Mouse (Mus musculus) embryonic facial prominence, embryonic 12.5 days (tissue): ENCODE data around the gene Smco4. TPM values are rescaled to one million over a fixed set of nuclear protein-coding genes. Genes with fewer than 3 reads are reported as not detected.
"Not testable (repeated sequence)": the region's sequence is repeated elsewhere in the genome, so short reads cannot be mapped to it uniquely, and the experiment has no call there.

Experiments used
- ATAC-seq: fragments of 200-750 bp; cut with Nextera tagmentation; 2 replicates; pipeline ENCODE4 v1.8.0; 2017; ENCODE audit not compliant: insufficient number of reproducible peaks, insufficient read depth, low FRiP score, low TSS enrichment
- H3K27ac ChIP-seq: fragments of 300-500 bp; sonication (generic); 2 replicates; pipeline ENCODE4 v1.5.1; 2016; ENCODE audit warnings: mild to moderate bottlenecking
- H3K27me3 ChIP-seq: fragments of 300-500 bp; sonication (generic); 2 replicates; pipeline ENCODE4 v1.6.1; 2016; ENCODE audit warnings: mild to moderate bottlenecking, moderate library complexity
- H3K36me3 ChIP-seq: fragments of 300-500 bp; sonication (generic); 2 replicates; pipeline ENCODE4 v1.6.1; 2016; ENCODE audit warnings: mild to moderate bottlenecking
- H3K4me1 ChIP-seq: fragments of 300-500 bp; sonication (generic); 2 replicates; pipeline ENCODE4 v1.6.1; 2016
- H3K4me2 ChIP-seq: fragments of 300-500 bp; sonication (generic); replicated peaks from 2 replicates; pipeline ENCODE4 v1.6.1; 2016; ENCODE audit warnings: mild to moderate bottlenecking, moderate library complexity
- H3K4me3 ChIP-seq: fragments of 300-500 bp; sonication (generic); 2 replicates; pipeline ENCODE4 v1.5.1; 2016; ENCODE audit warnings: mild to moderate bottlenecking
- H3K9ac ChIP-seq: fragments of 300-500 bp; sonication (generic); 2 replicates; pipeline ENCODE4 v1.6.1; 2016; ENCODE audit warnings: mild to moderate bottlenecking, moderate library complexity
- H3K9me3 ChIP-seq: fragments of 300-500 bp; sonication (generic); 2 replicates; pipeline ENCODE4 v1.6.1; 2016; ENCODE audit warnings: mild to moderate bottlenecking, moderate library complexity
- WGBS: fragments of 180-500 bp; shearing (Covaris S2); methylation state at CpG from one replicate; pipeline ENCODE4 v1.1.7; 2016; 5-methylcytosine and 5-hydroxymethylcytosine counted together
- polyA plus RNA-seq: library from polyadenylated mRNA; unstranded; fragments of >200 nt; fragmentation: Nextera tagmentation; extraction: Ambion mirVana; gene quantifications from 2 replicates; pipeline ENCODE4 v1.2.1, GENCODE M21; 2016

Smco4 gene
- polyA plus RNA-seq, 1 experiment from 2014 or later: 2.9 TPM

GRCm38 (mm10) chr9:15551073-15551472 lies 57.8 kb downstream of the Smco4 start:
- H3K9me3 ChIP-seq, H3K27me3 ChIP-seq, H3K27ac ChIP-seq, ATAC-seq, H3K36me3 ChIP-seq, H3K4me2 ChIP-seq, H3K4me3 ChIP-seq, H3K4me1 ChIP-seq, H3K9ac ChIP-seq: not testable (repeated sequence)
- 92% methylated on average over 6 of the region's 6 CpGs for whole genome bisulfite sequencing

GRCm38 (mm10) chr9:15551933-15552851 lies 59.0 kb downstream of the Smco4 start:
- WGBS: 81% methylated on average over 15 of the region's 15 CpGs
- Histone ChIP-seq H3K27me3 (no peaks in the 10 kb centered on the region), H3K27ac (no peak overlapping the region), H3K4me2 (no peak overlapping the region), H3K9me3 (no peaks in the 10 kb centered on the region), H3K4me1 (no peaks in the 10 kb centered on the region), H3K4me3 (no peak overlapping the region), H3K9ac (no peak overlapping the region), H3K36me3 (no peaks in the 10 kb centered on the region)
- no peak for ATAC-seq

- 75% methylated on average over 8 of the region's 8 CpGs for WGBS
Observed at GRCm38 (mm10) chr9:15553322-15553721, 60.1 kb downstream of the Smco4 start.

GRCm38 (mm10) chr9:15560451-15560850 lies 67.2 kb downstream of the Smco4 start:
- Histone ChIP-seq H3K4me3 (no peak overlapping the region), H3K9ac (no peak overlapping the region), H3K4me1 (no peaks in the 10 kb centered on the region), H3K4me2 (no peak overlapping the region), H3K36me3 (no peaks in the 10 kb centered on the region), H3K27ac (no peak overlapping the region), H3K27me3 (no peaks in the 10 kb centered on the region), H3K9me3 (no peaks in the 10 kb centered on the region)
- 82% methylated on average over 3 of the region's 3 CpGs for WGBS
- no peak for ATAC-seq

More at GRCm38 (mm10) chr9:15553322-15553721, 60.1 kb downstream of the Smco4 start:
- Histone ChIP-seq H3K4me3 (no peak overlapping the region), H3K27me3 (no peaks in the 10 kb centered on the region), H3K27ac (no peak overlapping the region), H3K36me3 (no peaks in the 10 kb centered on the region), H3K4me1 (no peaks in the 10 kb centered on the region), H3K9me3 (no peaks in the 10 kb centered on the region), H3K9ac (no peak overlapping the region), H3K4me2 (no peak overlapping the region)
- no peak for ATAC-seq

- Histone ChIP-seq H3K4me2 (no peak overlapping the region), H3K4me3 (no peak overlapping the region), H3K36me3 (no peaks in the 10 kb centered on the region), H3K9ac (no peak overlapping the region), H3K4me1 (no peaks in the 10 kb centered on the region), H3K9me3 (no peaks in the 10 kb centered on the region), H3K27me3 (no peaks in the 10 kb centered on the region), H3K27ac (no peak overlapping the region)
- WGBS: 85% methylated on average over 7 of the region's 7 CpGs
- no peak for ATAC-seq
Observed at GRCm38 (mm10) chr9:15562353-15562752, 69.1 kb downstream of the Smco4 start.

- WGBS: 67% methylated on average over 13 of the region's 13 CpGs
Observed at GRCm38 (mm10) chr9:15574750-15575454, 81.7 kb downstream of the Smco4 start.

DNA sequence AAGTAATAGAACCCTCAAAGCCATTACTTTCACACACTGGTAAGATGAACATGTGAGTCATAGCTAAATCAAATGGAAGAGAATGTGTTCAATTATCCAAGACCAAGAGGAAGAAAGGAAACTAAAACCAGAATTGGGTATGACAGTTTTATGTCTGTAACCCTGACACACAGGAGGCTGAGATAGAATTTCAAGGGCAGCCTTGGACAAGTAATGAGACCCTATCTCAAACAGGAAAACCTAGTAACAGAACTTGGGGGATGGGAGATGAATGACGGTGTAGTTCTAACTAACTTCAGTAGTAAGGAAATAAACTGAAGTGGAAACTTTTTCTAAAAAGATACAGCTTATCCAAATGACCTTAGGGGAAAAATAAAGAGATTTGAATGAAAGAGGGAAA lies 85.2 kb downstream of the Smco4 start:
- 26% methylated on average over 1 of the region's 1 CpGs for WGBS
- no peaks in the 10 kb centered on the region for H3K4me1 ChIP-seq
- no peaks in the 10 kb centered on the region for H3K27me3 ChIP-seq
- H3K4me3 ChIP-seq: no peak overlapping the region
- H3K4me2 ChIP-seq: no peak overlapping the region
- no peak overlapping the region for H3K9ac ChIP-seq
- no peak for ATAC-seq
- H3K9me3 ChIP-seq: no peaks in the 10 kb centered on the region
- no peak overlapping the region for H3K27ac ChIP-seq
- H3K36me3 ChIP-seq: no peaks in the 10 kb centered on the region

More at GRCm38 (mm10) chr9:15574750-15575454, 81.7 kb downstream of the Smco4 start:
- H3K9me3 ChIP-seq: no peaks in the 10 kb centered on the region
- H3K27ac ChIP-seq: no peak overlapping the region
- no peaks in the 10 kb centered on the region for H3K27me3 ChIP-seq
- no peak overlapping the region for H3K4me3 ChIP-seq
- no peak overlapping the region for H3K9ac ChIP-seq
- no peaks in the 10 kb centered on the region for H3K4me1 ChIP-seq
- no peak overlapping the region for H3K4me2 ChIP-seq
- no peaks in the 10 kb centered on the region for H3K36me3 ChIP-seq
- ATAC-seq: no peak

DNA sequence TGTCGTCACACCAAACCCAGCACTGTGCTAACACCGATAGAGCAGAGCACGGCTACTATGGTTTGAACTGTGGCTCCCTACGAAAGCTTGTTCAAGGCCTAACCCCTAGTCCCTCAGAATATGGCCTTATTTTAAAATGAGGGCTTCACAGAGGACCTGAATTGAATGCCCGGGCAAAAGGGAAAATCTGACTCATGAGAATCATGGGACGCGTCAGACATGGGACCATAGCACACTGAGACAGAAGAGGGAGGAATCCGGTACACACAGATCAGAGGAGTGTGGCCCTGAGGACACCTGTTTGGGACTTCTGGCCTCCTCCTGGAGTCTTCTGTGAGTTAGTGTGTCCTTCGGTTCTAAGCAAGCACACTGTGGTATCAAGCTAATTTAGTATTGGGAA lies 85.7 kb downstream of the Smco4 start:
- no peaks in the 10 kb centered on the region for H3K27me3 ChIP-seq
- no peaks in the 10 kb centered on the region for H3K36me3 ChIP-seq
- H3K9me3 ChIP-seq: no peaks in the 10 kb centered on the region
- no peak overlapping the region for H3K4me2 ChIP-seq
- H3K9ac ChIP-seq: no peak overlapping the region
- H3K4me3 ChIP-seq: no peak overlapping the region
- ATAC-seq: no peak
- no peak overlapping the region for H3K27ac ChIP-seq
- 88% methylated on average over 9 of the region's 9 CpGs for WGBS
- H3K4me1 ChIP-seq: no peaks in the 10 kb centered on the region

DNA sequence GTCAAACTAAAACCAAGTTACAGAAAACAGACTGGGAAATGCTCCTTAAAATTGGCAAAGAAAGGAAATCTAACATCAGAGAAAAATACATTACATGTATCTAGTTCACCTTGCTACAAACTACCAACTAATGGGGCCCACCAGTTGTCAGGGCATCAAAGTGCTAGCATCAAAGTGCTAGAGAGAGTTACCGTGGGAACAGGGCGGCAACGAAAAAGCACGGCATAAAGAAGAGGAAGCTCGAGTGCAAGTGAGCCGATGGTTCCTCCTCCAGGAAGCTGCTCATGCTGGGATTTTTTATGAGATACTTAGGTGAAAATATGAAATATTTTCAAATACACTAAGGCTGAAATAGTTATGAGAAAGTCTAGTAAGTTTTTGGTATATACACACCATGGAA lies 86.9 kb downstream of the Smco4 start:
- no peak for ATAC-seq

GRCm38 (mm10) chr9:15582026-15582425 lies 88.8 kb downstream of the Smco4 start:
- Histone ChIP-seq H3K4me2 (no peak overlapping the region), H3K27ac (no peak overlapping the region), H3K9me3 (no peaks in the 10 kb centered on the region), H3K4me3 (no peak overlapping the region), H3K27me3 (no peaks in the 10 kb centered on the region), H3K36me3 (no peaks in the 10 kb centered on the region), H3K4me1 (no peaks in the 10 kb centered on the region), H3K9ac (no peak overlapping the region)
- ATAC-seq: no peak
- 79% methylated on average over 5 of the region's 5 CpGs for WGBS

More for the DNA sequence above, 86.9 kb downstream of the Smco4 start:
- Histone ChIP-seq H3K9ac (no peak overlapping the region), H3K27me3 (no peaks in the 10 kb centered on the region), H3K9me3 (no peaks in the 10 kb centered on the region), H3K27ac (no peak overlapping the region), H3K4me1 (no peaks in the 10 kb centered on the region), H3K36me3 (no peaks in the 10 kb centered on the region), H3K4me3 (no peak overlapping the region), H3K4me2 (no peak overlapping the region)
- 70% methylated on average over 6 of the region's 6 CpGs for WGBS

GRCm38 (mm10) chr9:15584209-15584608 lies 91.0 kb downstream of the Smco4 start:
- H3K4me2 ChIP-seq: no peak overlapping the region
- H3K27ac ChIP-seq: no peak overlapping the region
- no peaks in the 10 kb centered on the region for H3K4me1 ChIP-seq
- WGBS: 86% methylated on average over 9 of the region's 9 CpGs
- ATAC-seq: 0 out of 2 replicates have a peak, but pooled peaks have one; percentile 67
- no peaks in the 10 kb centered on the region for H3K36me3 ChIP-seq
- no peak overlapping the region for H3K4me3 ChIP-seq
- no peaks in the 10 kb centered on the region for H3K9me3 ChIP-seq
- H3K27me3 ChIP-seq: no peaks in the 10 kb centered on the region
- H3K9ac ChIP-seq: no peak overlapping the region

DNA sequence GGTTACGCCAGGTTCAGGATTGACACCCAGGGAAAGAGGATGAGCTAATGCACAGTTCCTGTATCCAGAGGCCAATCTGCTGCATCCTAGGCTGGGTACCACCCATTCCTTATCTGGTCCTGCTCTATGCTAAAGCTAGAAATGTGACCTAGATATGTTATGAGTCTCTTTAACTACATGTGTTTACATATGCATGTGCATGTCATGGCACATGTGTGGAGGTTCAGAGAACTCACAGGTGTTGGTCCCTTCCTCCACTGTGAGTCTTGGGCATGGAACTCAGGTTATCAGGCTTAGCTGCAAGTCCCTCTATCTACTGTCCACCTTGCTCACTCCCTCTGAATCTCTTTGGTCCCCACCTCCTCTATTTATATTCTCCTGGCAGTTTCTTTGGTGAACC lies 92.7 kb downstream of the Smco4 start:
- Histone ChIP-seq H3K36me3 (no peaks in the 10 kb centered on the region), H3K9me3 (no peaks in the 10 kb centered on the region), H3K4me1 (no peaks in the 10 kb centered on the region), H3K9ac (no peak overlapping the region), H3K27ac (no peak overlapping the region), H3K4me3 (no peak overlapping the region), H3K4me2 (no peak overlapping the region), H3K27me3 (no peaks in the 10 kb centered on the region)
- WGBS: 82% methylated on average over 1 of the region's 1 CpGs
- ATAC-seq: no peak
